ENCODE assay signal across 9 mouse cellular contexts in genomic region chr8:86873151-86873550, GRCm38 (mm10). TPM values are rescaled to one million over a fixed set of nuclear protein-coding genes. Genes with fewer than 3 reads are reported as not detected.
A peak's percentile ranks its signal among the peaks of the same experiment; 100 is the strongest.
DNase-seq lines count a peak whose midpoint lies in the region; ATAC-seq and TF ChIP-seq lines count a peak whose summit lies in the region.
"Had no signal": no experiment of that assay in that cellular context is flagged by ENCODE, and none has a peak within 500 bp of the region (broad histone marks: within the 10 kb centered on the region; RNA-seq: fewer than 3 reads in every experiment).

No protein-coding gene starts in this region.

- no peak overlapping the region for H3K9ac ChIP-seq in embryonic facial prominence, embryonic 12.5 days
- no peak overlapping the region for H3K9ac ChIP-seq in midbrain, embryonic 16.5 days (ENCODE audit: low read depth, low read length)
- no peak overlapping the region for H3K9ac ChIP-seq in midbrain, embryonic 11.5 days (ENCODE audit: low read length)
- H3K9ac ChIP-seq in lung, embryonic 14.5 days = no peak overlapping the region
- H3K9ac ChIP-seq: liver, embryonic 15.5 days had no signal

- ATAC-seq in embryonic facial prominence, embryonic 12.5 days (ENCODE audit: insufficient number of reproducible peaks, insufficient read depth, low FRiP score, low TSS enrichment) = no peak
- peak; percentile 36; the same call in 1 of the 2 replicates for ATAC-seq in midbrain, embryonic 16.5 days
- no peak for ATAC-seq in midbrain, embryonic 11.5 days (ENCODE audit: low FRiP score)
- peak; percentile 87 for ATAC-seq in lung, embryonic 14.5 days (ENCODE audit: insufficient read depth)
- ATAC-seq in megakaryocyte-erythroid progenitor cell, adult 5-6 weeks (replicated peaks; ENCODE audit: low FRiP score, low TSS enrichment, poor library complexity, severe bottlenecking) = no peak

- whole genome bisulfite sequencing in embryonic facial prominence, embryonic 12.5 days = 65% methylated on average over 2 of the region's 2 CpGs
- WGBS in embryonic facial prominence, embryonic 10.5 days = 85% methylated on average over 2 of the region's 2 CpGs
- WGBS in midbrain, embryonic 16.5 days = 55% methylated on average over 2 of the region's 2 CpGs
- WGBS in midbrain, embryonic 11.5 days = 68% methylated on average over 2 of the region's 2 CpGs
- WGBS in heart, embryonic 10.5 days = 48% methylated on average over 2 of the region's 2 CpGs
- WGBS in lung, embryonic 14.5 days = 32% methylated on average over 2 of the region's 2 CpGs

- H3K9me3 ChIP-seq in embryonic facial prominence, embryonic 12.5 days = no peaks in the 10 kb centered on the region
- no peaks in the 10 kb centered on the region for H3K9me3 ChIP-seq in embryonic facial prominence, embryonic 10.5 days
- no peaks in the 10 kb centered on the region for H3K9me3 ChIP-seq in midbrain, embryonic 16.5 days (replicated peaks; ENCODE audit: control insufficient read depth, low read length, poor library complexity, severe bottlenecking)
- no peaks in the 10 kb centered on the region for H3K9me3 ChIP-seq in midbrain, embryonic 11.5 days (ENCODE audit: control insufficient read depth, low read length)
- no peaks in the 10 kb centered on the region for H3K9me3 ChIP-seq in heart, embryonic 10.5 days
- H3K9me3 ChIP-seq in lung, embryonic 14.5 days (ENCODE audit: low read depth, low read length) = no peaks in the 10 kb centered on the region
- H3K9me3 ChIP-seq: liver, embryonic 15.5 days had no signal

- H3K4me3 ChIP-seq in embryonic facial prominence, embryonic 12.5 days = no peak overlapping the region
- H3K4me3 ChIP-seq in embryonic facial prominence, embryonic 10.5 days = no peak overlapping the region
- H3K4me3 ChIP-seq in midbrain, embryonic 16.5 days (ENCODE audit: low read depth, low read length) = no peak overlapping the region
- no peak overlapping the region for H3K4me3 ChIP-seq in midbrain, embryonic 11.5 days (ENCODE audit: low read depth, low read length)
- H3K4me3 ChIP-seq in heart, embryonic 10.5 days = no peak overlapping the region
- no peak overlapping the region for H3K4me3 ChIP-seq in lung, embryonic 14.5 days (ENCODE audit: low read depth, low read length)
- H3K4me3 ChIP-seq: liver, embryonic 15.5 days had no signal

- H3K27me3 ChIP-seq in embryonic facial prominence, embryonic 12.5 days = no peaks in the 10 kb centered on the region
- H3K27me3 ChIP-seq in embryonic facial prominence, embryonic 10.5 days (replicated peaks; ENCODE audit: low read depth, poor library complexity, severe bottlenecking) = no peaks in the 10 kb centered on the region
- no peaks in the 10 kb centered on the region for H3K27me3 ChIP-seq in midbrain, embryonic 16.5 days (ENCODE audit: control insufficient read depth, insufficient read depth, low read depth, low read length)
- H3K27me3 ChIP-seq in midbrain, embryonic 11.5 days (ENCODE audit: control insufficient read depth, insufficient read depth, low read length) = no peaks in the 10 kb centered on the region
- no peaks in the 10 kb centered on the region for H3K27me3 ChIP-seq in heart, embryonic 10.5 days (ENCODE audit: insufficient read depth, poor library complexity, severe bottlenecking)
- no peaks in the 10 kb centered on the region for H3K27me3 ChIP-seq in lung, embryonic 14.5 days (ENCODE audit: insufficient read depth, low read length)
- H3K27me3 ChIP-seq: liver, embryonic 15.5 days had no signal

- no peak for TF ChIP-seq CTCF in lung, embryonic 14.5 days (IDR thresholded peaks at IDR 0.05; ENCODE audit: low read depth)

- no peak overlapping the region for H3K4me2 ChIP-seq in embryonic facial prominence, embryonic 12.5 days (replicated peaks)
- no peak overlapping the region for H3K4me2 ChIP-seq in midbrain, embryonic 16.5 days (ENCODE audit: low read length)
- H3K4me2 ChIP-seq in midbrain, embryonic 11.5 days = no peak overlapping the region
- H3K4me2 ChIP-seq in lung, embryonic 14.5 days = no peak overlapping the region
- H3K4me2 ChIP-seq: liver, embryonic 15.5 days had no signal

- H3K27ac ChIP-seq in embryonic facial prominence, embryonic 12.5 days = peak overlapping the region; percentile 52; the same call in 1 of the 2 replicates
- H3K27ac ChIP-seq in embryonic facial prominence, embryonic 10.5 days (replicated peaks) = no peak overlapping the region
- H3K27ac ChIP-seq in midbrain, embryonic 16.5 days (ENCODE audit: low read length) = no peak overlapping the region
- H3K27ac ChIP-seq in midbrain, embryonic 11.5 days (ENCODE audit: low read depth, low read length) = no peak overlapping the region
- H3K27ac ChIP-seq in heart, embryonic 10.5 days = no peak overlapping the region
- 0 out of 2 replicates have a peak overlapping the region, but pooled peaks have one; percentile 40 for H3K27ac ChIP-seq in lung, embryonic 14.5 days (ENCODE audit: low read depth)
- H3K27ac ChIP-seq: liver, embryonic 15.5 days had no signal

- DNase-seq in embryonic facial prominence, embryonic 10.5 days (ENCODE audit: low spot score) = no peak
- no peak for DNase-seq in midbrain, embryonic 11.5 days (ENCODE audit: low spot score, missing footprints)
- peak; percentile 81 for DNase-seq in heart, embryonic 10.5 days (ENCODE audit: low spot score)
- DNase-seq in lung, embryonic 14.5 days = peak; percentile 83
- no peak for DNase-seq in gastrocnemius, postnatal 25 days

- no peaks in the 10 kb centered on the region for H3K36me3 ChIP-seq in embryonic facial prominence, embryonic 12.5 days
- H3K36me3 ChIP-seq in embryonic facial prominence, embryonic 10.5 days (replicated peaks) = peaks cover 16% of the 10 kb centered on the region
- no peaks in the 10 kb centered on the region for H3K36me3 ChIP-seq in midbrain, embryonic 16.5 days (ENCODE audit: control insufficient read depth, insufficient read depth, low read length)
- no peaks in the 10 kb centered on the region for H3K36me3 ChIP-seq in midbrain, embryonic 11.5 days (ENCODE audit: control insufficient read depth, insufficient read depth, low read length)
- peaks cover 6% of the 10 kb centered on the region; the same call in 1 of the 2 replicates for H3K36me3 ChIP-seq in heart, embryonic 10.5 days
- H3K36me3 ChIP-seq in lung, embryonic 14.5 days (ENCODE audit: insufficient read depth) = no peaks in the 10 kb centered on the region
- H3K36me3 ChIP-seq: liver, embryonic 15.5 days had no signal

- H3K4me1 ChIP-seq in embryonic facial prominence, embryonic 12.5 days = peaks cover 18% of the 10 kb centered on the region
- no peaks in the 10 kb centered on the region for H3K4me1 ChIP-seq in embryonic facial prominence, embryonic 10.5 days
- H3K4me1 ChIP-seq in midbrain, embryonic 16.5 days (ENCODE audit: control insufficient read depth, insufficient read depth, low read length) = peaks cover 10% of the 10 kb centered on the region; the same call in 1 of the 2 replicates
- H3K4me1 ChIP-seq in midbrain, embryonic 11.5 days (ENCODE audit: control insufficient read depth, insufficient read depth, low read length) = no peaks in the 10 kb centered on the region
- H3K4me1 ChIP-seq in heart, embryonic 10.5 days = peaks cover 40% of the 10 kb centered on the region
- H3K4me1 ChIP-seq in lung, embryonic 14.5 days (ENCODE audit: insufficient read depth) = peaks cover 3% of the 10 kb centered on the region; the same call in 1 of the 2 replicates

RNA-seq across cellular contexts. Expression of gene N4bp1, which starts 11.9 kb away (rescaled TPM):
- polyA plus RNA-seq in embryonic facial prominence, embryonic 12.5 days (2016; fragmentation: Nextera tagmentation; extraction: Ambion mirVana) = 12.2 and 12.5 TPM in 2 replicates
- polyA plus RNA-seq in embryonic facial prominence, embryonic 10.5 days (2016; fragmentation: Nextera tagmentation; extraction: Ambion mirVana) = 10.3 and 10.8 TPM in 2 replicates
- polyA plus RNA-seq in midbrain, embryonic 16.5 days (2015; fragmentation: Nextera tagmentation; extraction: Ambion mirVana) = 9.2 and 11.4 TPM in 2 replicates
- polyA plus RNA-seq in midbrain, embryonic 11.5 days (2014; fragmentation: Nextera tagmentation; extraction: Ambion mirVana) = 10.2 and 10.8 TPM in 2 replicates
- 6.6 and 9.9 TPM in 2 replicates for polyA plus RNA-seq in heart, embryonic 10.5 days (2016; fragmentation: Nextera tagmentation; extraction: Ambion mirVana)
- 11.3 and 11.5 TPM in 2 replicates for polyA plus RNA-seq in lung, embryonic 14.5 days (2014; fragmentation: Nextera tagmentation; extraction: Ambion mirVana)
- 15.9 and 17.0 TPM in 2 replicates for total RNA-seq in megakaryocyte-erythroid progenitor cell, adult 5-6 weeks (2014; fragmentation: Nextera tagmentation)
- total RNA-seq in megakaryocyte-erythroid progenitor cell, adult 5-6 weeks (2017) = 11.1 and 14.5 TPM in 2 replicates
- total RNA-seq in gastrocnemius, postnatal 25 days (2021) = 10 to 100 TPM; 14.3 to 14.9 TPM

Comparison
In these comparisons a context has a peak if more than half of its experiments do, and no peak if none do; other contexts are left out.
1. ATAC-seq: peak in midbrain, embryonic 16.5 days (single experiment) and lung, embryonic 14.5 days (single experiment); none in embryonic facial prominence, embryonic 12.5 days (single experiment), midbrain, embryonic 11.5 days (single experiment) and megakaryocyte-erythroid progenitor cell, adult 5-6 weeks (single experiment).
2. H3K27ac ChIP-seq: peak in embryonic facial prominence, embryonic 12.5 days (single experiment) and lung, embryonic 14.5 days (single experiment); none in embryonic facial prominence, embryonic 10.5 days (single experiment), midbrain, embryonic 16.5 days (single experiment), midbrain, embryonic 11.5 days (single experiment) and heart, embryonic 10.5 days (single experiment).
3. DNase-seq: peak in heart, embryonic 10.5 days (single experiment) and lung, embryonic 14.5 days (single experiment); none in embryonic facial prominence, embryonic 10.5 days (single experiment), midbrain, embryonic 11.5 days (single experiment) and gastrocnemius, postnatal 25 days (single experiment).